Mouse (Mus musculus) spleen, adult 2 months (tissue): Measurements from ENCODE around the gene Mrs2.

ENCODE experiments used
- CTCF ChIP-seq: fragments of 200-500 bp; IDR thresholded peaks from 2 replicates; pipeline ENCODE4 v1.5.1; 2011; ENCODE audit warnings: mild to moderate bottlenecking, inconsistent platforms; ENCODE audit not compliant: insufficient read depth, insufficient read length, insufficient replicate concordance; ENCODE audit errors: extremely low read depth
- POLR2A ChIP-seq: fragments of 200-500 bp; IDR thresholded peaks from 2 replicates; pipeline ENCODE4 v1.6.1; 2011; ENCODE audit warnings: low read depth, low read length, inconsistent platforms

DNA sequence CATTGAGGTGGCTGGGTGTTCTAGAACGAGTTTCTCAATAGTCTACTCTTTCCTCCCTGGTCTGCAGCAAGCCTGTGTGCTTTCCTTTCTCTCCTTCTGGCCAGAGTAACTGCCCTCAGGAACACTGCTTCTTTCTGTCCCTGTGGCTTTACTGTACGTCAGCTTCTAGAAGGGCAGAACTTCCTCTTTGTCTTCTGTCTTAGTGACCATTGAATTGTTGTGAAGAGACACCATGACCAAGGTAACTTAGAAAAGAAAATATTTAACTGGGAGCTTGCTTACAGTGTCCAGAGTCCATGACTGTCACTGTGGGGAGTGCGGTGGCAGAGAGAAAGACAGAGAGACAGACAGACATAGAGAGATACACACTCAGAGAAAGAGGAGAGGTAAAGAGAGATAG lies 60.1 kb downstream of the Mrs2 start:
- no peak for TF ChIP-seq POLR2A
- TF ChIP-seq CTCF, result no peak
